Mouse (Mus musculus) kidney, adult 2 months (tissue): ENCODE results near the gene Snta1.

Experiments
- CTCF ChIP-seq: fragments of 200-500 bp; conservative IDR thresholded peaks from 2 replicates; pipeline ENCODE4 v1.5.1; 2011; ENCODE audit warnings: low read depth, mild to moderate bottlenecking, control low read depth, low read length, moderate library complexity, mixed read lengths; ENCODE audit not compliant: insufficient read depth, insufficient read length
- POLR2A ChIP-seq: fragments of 200-500 bp; IDR thresholded peaks from one replicate; pipeline ENCODE4 v1.6.1; 2011; ENCODE audit warnings: low read depth, low read length, control low read depth

GRCm38 (mm10) chr2:154407063-154407642 lies 746 bp downstream of the Snta1 start:
- no peak for TF ChIP-seq POLR2A
- no peak for TF ChIP-seq CTCF
